Mouse (Mus musculus) embryonic facial prominence, embryonic 11.5 days (tissue): ENCODE results near the gene Eif4ebp2. TPM values are rescaled to one million over a fixed set of nuclear protein-coding genes. Genes with fewer than 3 reads are reported as not detected.

Experiments used
- ATAC-seq: fragments of 200-750 bp; cut with Nextera tagmentation; replicated peaks from 2 replicates; pipeline ENCODE4 v1.8.0; 2017; ENCODE audit warnings: low read depth; ENCODE audit not compliant: insufficient number of reproducible peaks, low FRiP score, low TSS enrichment
- DNase-seq: peaks from one replicate; pipeline ENCODE4 v3.0.0-alpha.2; 2015; ENCODE audit warnings: low spot score
- H3K27ac ChIP-seq: fragments of 300-500 bp; sonication (generic); replicated peaks from 2 replicates; pipeline ENCODE4 v1.5.1; 2014; ENCODE audit warnings: mild to moderate bottlenecking, low read depth, low read length, control low read depth
- H3K27me3 ChIP-seq: fragments of 300-500 bp; sonication (generic); 2 replicates; pipeline ENCODE4 v1.6.1; 2014; ENCODE audit warnings: mild to moderate bottlenecking, low read length, moderate library complexity, mixed read lengths; ENCODE audit not compliant: control insufficient read depth, insufficient read depth
- H3K36me3 ChIP-seq: fragments of 300-500 bp; sonication (generic); replicated peaks from 2 replicates; pipeline ENCODE4 v1.6.1; 2014; ENCODE audit warnings: low read depth, mild to moderate bottlenecking, low read length, moderate library complexity, mixed read lengths; ENCODE audit not compliant: control insufficient read depth, insufficient read depth
- H3K4me1 ChIP-seq: fragments of 300-500 bp; sonication (generic); 2 replicates; pipeline ENCODE4 v1.6.1; 2014; ENCODE audit warnings: low read length, mixed read lengths; ENCODE audit not compliant: control insufficient read depth, insufficient read depth
- H3K4me2 ChIP-seq: fragments of 300-500 bp; sonication (generic); 2 replicates; pipeline ENCODE4 v1.6.1; 2014; ENCODE audit warnings: low read depth, mild to moderate bottlenecking, control low read depth, low read length, moderate library complexity
- H3K4me3 ChIP-seq: fragments of 300-500 bp; sonication (generic); 2 replicates; pipeline ENCODE4 v1.5.1; 2014; ENCODE audit warnings: low read depth, low read length, control low read depth
- H3K9ac ChIP-seq: fragments of 300-500 bp; sonication (generic); replicated peaks from 2 replicates; pipeline ENCODE4 v1.6.1; 2014; ENCODE audit warnings: mild to moderate bottlenecking, control low read depth, low read length
- H3K9me3 ChIP-seq: fragments of 300-500 bp; sonication (generic); replicated peaks from 2 replicates; pipeline ENCODE4 v1.6.1; 2016; ENCODE audit warnings: mild to moderate bottlenecking, low read length, inconsistent platforms, mixed read lengths; ENCODE audit not compliant: control insufficient read depth
- WGBS: fragments of 180-500 bp; shearing (Covaris S2); extraction: QIAGEN DNeasy Blood & Tissue Kit; methylation state at CpG from one replicate; pipeline ENCODE4 v1.1.7; 2014; 5-methylcytosine and 5-hydroxymethylcytosine counted together
- polyA plus RNA-seq: library from polyadenylated mRNA; unstranded; fragments of >200 nt; fragmentation: Nextera tagmentation; extraction: Ambion mirVana; gene quantifications from 2 replicates; pipeline ENCODE4 v1.2.1, GENCODE M21; 2014

The Eif4ebp2 gene
- polyA plus RNA-seq, 1 experiment from 2014 or later: 27.8 TPM

DNA sequence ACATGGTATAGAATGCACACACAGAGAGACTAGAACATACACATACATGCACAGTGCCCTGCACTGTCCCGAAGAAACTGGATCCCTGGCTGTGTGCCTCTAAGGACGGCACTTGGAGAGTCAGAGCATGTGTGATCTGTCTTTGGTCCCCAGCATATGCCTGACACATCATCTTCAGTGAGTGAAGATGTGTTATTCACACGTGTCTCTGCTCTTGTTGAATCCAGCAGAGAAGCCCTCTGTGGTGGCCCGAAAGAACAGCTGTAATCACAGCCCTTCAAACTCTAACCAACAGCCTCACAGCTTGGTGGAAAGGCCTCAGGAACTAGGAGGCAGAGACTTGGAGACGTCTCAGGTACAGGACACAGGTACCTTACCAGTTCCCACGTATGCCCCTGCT, 67.3 kb downstream of the Eif4ebp2 start:
- H3K9me3 ChIP-seq: no peaks in the 10 kb centered on the region
- no peaks in the 10 kb centered on the region for H3K27me3 ChIP-seq
- no peak overlapping the region for H3K27ac ChIP-seq
- H3K4me3 ChIP-seq: no peak overlapping the region
- ATAC-seq: no peak
- no peaks in the 10 kb centered on the region for H3K36me3 ChIP-seq
- H3K4me2 ChIP-seq: no peak overlapping the region
- whole genome bisulfite sequencing: 75% methylated on average over 6 of the region's 6 CpGs
- H3K4me1 ChIP-seq: peaks cover 4% of the 10 kb centered on the region; the same call in 1 of the 2 replicates
- no peak overlapping the region for H3K9ac ChIP-seq
- DNase-seq: no peak

DNA sequence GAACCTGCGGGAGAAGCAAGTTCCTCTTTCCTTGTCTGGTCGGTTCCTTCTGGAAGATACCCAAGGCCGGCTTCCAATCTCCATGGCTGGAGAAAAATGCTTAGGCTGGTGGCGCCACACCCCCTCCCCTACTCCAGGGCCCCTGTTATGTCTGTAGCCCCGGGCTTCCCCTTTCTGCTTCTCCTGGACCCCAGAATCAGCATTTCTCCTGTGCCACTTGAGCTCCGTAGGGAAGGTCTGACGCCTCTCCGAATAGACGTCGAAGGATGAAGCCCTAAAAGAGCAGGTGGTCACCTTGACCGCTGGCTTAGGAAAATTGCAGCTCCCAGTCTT, 68.8 kb downstream of the Eif4ebp2 start:
- H3K4me1 ChIP-seq: peaks cover 4% of the 10 kb centered on the region; the same call in 1 of the 2 replicates
- peak overlapping the region; percentile 54 for H3K4me3 ChIP-seq
- 2% methylated on average over 11 of the region's 11 CpGs for WGBS
- no peaks in the 10 kb centered on the region for H3K9me3 ChIP-seq
- H3K4me2 ChIP-seq: peak overlapping the region; percentile 77
- DNase-seq: no peak
- H3K27me3 ChIP-seq: no peaks in the 10 kb centered on the region
- no peaks in the 10 kb centered on the region for H3K36me3 ChIP-seq
- H3K9ac ChIP-seq: peak overlapping the region; percentile 80
- H3K27ac ChIP-seq: no peak overlapping the region
- no peak; the same call in 1 of the 2 replicates for ATAC-seq

DNA sequence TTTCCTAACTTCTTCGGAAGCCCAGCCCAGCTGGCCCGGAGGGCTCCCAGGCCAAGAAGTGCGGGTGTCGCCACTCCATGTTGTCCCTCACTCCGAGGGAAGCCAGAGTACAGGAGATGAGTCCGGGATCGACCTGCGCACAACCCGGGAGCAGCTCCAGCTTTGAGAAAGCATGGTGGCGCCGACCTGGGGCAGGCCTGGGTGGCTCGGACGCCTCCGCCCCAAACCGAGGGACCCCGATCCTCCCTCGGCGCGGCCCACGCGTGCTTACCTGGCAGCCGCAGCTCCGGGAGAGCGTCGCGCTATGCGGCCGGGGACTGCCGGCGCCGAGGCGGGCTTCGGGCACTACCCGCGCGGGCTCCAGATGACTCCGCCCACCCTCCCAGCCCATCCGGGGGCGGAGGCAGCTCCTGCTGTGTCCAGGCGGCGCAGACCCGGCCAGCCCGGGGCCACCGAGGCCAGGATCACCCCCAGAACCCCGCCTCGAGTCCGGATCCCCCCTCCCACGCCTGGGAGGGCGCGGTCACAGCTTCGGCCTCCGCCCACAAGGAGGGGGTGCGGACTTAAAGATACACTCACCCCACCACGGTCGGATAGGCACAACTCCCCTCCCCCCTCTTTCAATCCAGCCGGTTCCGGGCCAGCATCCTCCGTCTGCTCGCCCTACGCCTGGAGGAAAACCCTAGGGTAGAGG, 69.3 kb downstream of the Eif4ebp2 start, which contains the start of gene Pald1:
Gene Pald1 (minus strand): TSS at position 510 of the 694 bp plus-strand sequence.
- Histone ChIP-seq H3K27ac (no peak within 1 kb of the TSS; the same call in 1 of the 2 replicates), H3K27me3 (no peaks in the 10 kb centered on the region), H3K9ac (peak within 1 kb of the TSS; percentile 80), H3K36me3 (no peaks in the 10 kb centered on the region), H3K4me2 (peak within 1 kb of the TSS; percentile 77), H3K9me3 (no peaks in the 10 kb centered on the region), H3K4me1 (peaks cover 4% of the 10 kb centered on the region; the same call in 1 of the 2 replicates), H3K4me3 (peak within 1 kb of the TSS; percentile 54)
- ATAC-seq: peak; percentile 81
- peak; percentile 84 for DNase-seq
- WGBS: 0% methylated on average over 58 of the region's 60 CpGs

DNA sequence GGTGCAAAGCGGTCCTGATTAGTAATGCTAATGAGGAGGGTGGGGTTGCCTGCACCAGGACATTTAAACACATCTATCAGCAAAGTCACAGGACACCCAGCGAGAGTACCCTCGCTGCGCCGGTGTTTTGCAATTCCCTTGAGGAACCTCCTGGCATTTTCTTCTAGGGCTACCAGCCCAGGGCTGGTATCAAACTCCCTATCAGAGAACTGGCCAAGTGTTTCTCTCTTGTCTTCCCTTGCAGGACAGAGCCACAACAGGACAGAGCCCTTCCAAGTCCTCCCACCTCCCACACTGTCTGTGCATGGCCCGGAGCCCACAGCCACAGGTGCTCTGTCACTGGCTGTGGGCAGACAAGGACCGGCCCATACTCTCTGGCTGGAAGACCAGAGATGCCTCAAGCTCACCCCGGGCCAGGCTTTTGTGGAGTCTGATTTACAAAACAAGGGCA, 70.2 kb downstream of the Eif4ebp2 start:
- no peaks in the 10 kb centered on the region for H3K9me3 ChIP-seq
- peak overlapping the region; percentile 54 for H3K4me3 ChIP-seq
- no peaks in the 10 kb centered on the region for H3K27me3 ChIP-seq
- ATAC-seq (no peak), DNase-seq (no peak)
- H3K4me1 ChIP-seq: peaks cover 4% of the 10 kb centered on the region; the same call in 1 of the 2 replicates
- H3K4me2 ChIP-seq: peak overlapping the region; percentile 77
- no peak overlapping the region for H3K27ac ChIP-seq
- H3K9ac ChIP-seq: peak overlapping the region; percentile 80
- under 1% methylated on average over 8 of the region's 8 CpGs for WGBS
- no peaks in the 10 kb centered on the region for H3K36me3 ChIP-seq

DNA sequence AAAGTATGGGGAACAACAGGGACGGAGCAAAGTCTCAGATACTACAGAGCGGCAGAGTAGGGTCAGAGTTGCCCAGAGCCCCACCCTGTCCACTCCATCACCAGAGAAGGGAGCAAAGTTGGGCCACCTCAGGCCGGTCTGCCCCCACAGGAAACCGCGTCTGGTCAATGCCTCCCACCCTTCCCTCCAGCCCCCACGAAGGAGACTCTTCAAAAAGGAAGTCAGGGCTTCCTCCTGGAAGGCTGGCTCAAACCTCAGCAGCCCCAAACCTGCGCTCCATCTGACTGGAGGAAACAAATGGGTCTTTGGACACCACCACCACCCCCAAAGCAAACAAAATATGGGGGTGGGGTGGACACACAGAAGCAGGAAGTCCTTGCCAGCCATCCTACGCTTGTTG, 70.6 kb downstream of the Eif4ebp2 start:
- no peaks in the 10 kb centered on the region for H3K27me3 ChIP-seq
- H3K4me2 ChIP-seq: peak overlapping the region; percentile 77
- H3K9me3 ChIP-seq: no peaks in the 10 kb centered on the region
- H3K4me3 ChIP-seq: peak overlapping the region; percentile 54
- DNase-seq (no peak), ATAC-seq (no peak)
- WGBS: 11% methylated on average over 8 of the region's 8 CpGs
- H3K36me3 ChIP-seq: no peaks in the 10 kb centered on the region
- H3K27ac ChIP-seq: no peak overlapping the region
- H3K9ac ChIP-seq: no peak overlapping the region
- H3K4me1 ChIP-seq: peaks cover 4% of the 10 kb centered on the region; the same call in 1 of the 2 replicates

DNA sequence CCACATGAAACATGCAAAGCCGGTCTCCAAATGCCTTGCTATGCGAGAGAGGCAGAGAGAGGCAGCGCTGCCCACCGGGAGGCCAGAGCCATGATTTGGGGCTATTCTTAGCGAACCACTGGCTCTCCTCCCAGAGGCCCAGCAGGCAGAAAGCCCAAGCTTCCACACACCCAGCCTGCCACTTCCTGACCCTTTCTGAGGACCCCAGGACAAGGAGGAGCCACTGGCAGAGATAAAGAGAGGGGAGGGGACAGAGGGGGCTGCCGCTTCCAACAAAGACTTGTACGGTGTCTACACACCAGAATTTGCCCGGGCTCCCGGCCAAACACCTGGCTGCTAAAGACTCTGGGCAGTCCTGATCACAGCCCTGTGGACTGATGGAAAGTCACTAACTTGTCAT, 72.3 kb downstream of the Eif4ebp2 start:
- WGBS: 16% methylated on average over 9 of the region's 9 CpGs
- peaks cover 4% of the 10 kb centered on the region; the same call in 1 of the 2 replicates for H3K4me1 ChIP-seq

DNA sequence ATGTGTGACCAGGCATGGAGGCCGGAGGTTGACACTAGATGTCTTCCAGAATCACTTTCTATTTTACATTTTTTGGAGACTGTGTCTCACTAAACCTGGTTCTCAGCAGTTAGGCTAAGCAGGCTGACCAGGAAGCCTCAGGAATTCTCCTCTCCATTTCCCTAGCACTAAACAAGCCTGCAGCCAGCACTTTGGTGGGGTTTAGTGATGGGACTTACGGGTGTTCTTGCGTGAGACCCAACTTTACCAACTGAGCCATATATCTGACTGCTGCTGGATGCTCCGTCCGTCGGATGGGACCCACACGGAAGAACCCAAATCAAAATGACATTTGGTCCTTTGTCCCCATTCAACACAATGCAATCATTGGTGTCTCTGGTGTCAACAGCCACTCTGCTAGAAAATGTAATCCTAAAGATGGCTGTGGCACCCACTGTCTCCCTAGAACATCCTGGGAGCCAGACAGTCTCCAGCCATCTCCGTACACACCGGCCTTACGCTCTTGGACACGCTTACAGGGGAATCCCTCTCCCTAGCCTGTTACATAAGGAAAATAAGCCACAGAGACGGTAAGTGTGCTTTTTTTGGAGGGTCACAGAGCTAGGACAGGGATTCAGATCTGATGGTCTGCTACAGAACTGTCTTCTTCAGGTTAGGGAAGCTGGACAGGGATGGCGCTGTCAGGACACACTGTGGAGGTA, 73.0 kb downstream of the Eif4ebp2 start:
- Histone ChIP-seq H3K4me3 (no peak overlapping the region), H3K4me2 (no peak overlapping the region), H3K36me3 (no peaks in the 10 kb centered on the region), H3K9me3 (no peaks in the 10 kb centered on the region), H3K4me1 (peaks cover 4% of the 10 kb centered on the region; the same call in 1 of the 2 replicates), H3K9ac (peak overlapping the region; percentile 2; the same call in 1 of the 2 replicates), H3K27me3 (no peaks in the 10 kb centered on the region), H3K27ac (no peak overlapping the region)
- no peak for DNase-seq
- WGBS: 90% methylated on average over 13 of the region's 13 CpGs
- no peak for ATAC-seq

More for the DNA sequence above, 72.3 kb downstream of the Eif4ebp2 start:
- ATAC-seq (no peak), DNase-seq (no peak)
- Histone ChIP-seq H3K4me2 (peak overlapping the region; percentile 19; the same call in 1 of the 2 replicates), H3K9ac (peak overlapping the region; percentile 2; the same call in 1 of the 2 replicates), H3K27me3 (no peaks in the 10 kb centered on the region), H3K9me3 (no peaks in the 10 kb centered on the region), H3K27ac (no peak overlapping the region; the same call in 1 of the 2 replicates), H3K36me3 (no peaks in the 10 kb centered on the region), H3K4me3 (no peak overlapping the region)

DNA sequence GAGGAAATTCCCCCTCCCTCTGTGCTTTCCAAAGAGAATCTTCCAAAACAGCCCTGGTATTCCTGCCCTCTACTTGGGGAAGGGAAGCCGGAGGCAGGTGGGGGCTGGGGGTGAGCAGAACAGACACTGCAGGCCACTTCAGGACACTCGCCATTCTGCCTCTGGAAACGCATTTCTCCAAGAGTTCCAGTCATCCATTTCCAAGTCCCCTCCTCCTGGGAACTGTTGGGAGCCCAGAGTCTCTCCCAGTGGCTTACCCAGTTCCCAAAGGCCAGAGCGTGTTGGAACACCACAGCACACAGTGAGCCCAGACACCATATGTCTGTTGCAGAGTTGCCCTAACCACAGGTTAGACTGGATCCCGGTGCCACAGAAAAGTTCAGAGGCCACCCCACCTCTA, 73.8 kb downstream of the Eif4ebp2 start:
- H3K9ac ChIP-seq: no peak overlapping the region
- no peaks in the 10 kb centered on the region for H3K27me3 ChIP-seq
- WGBS: 83% methylated on average over 5 of the region's 5 CpGs
- no peak overlapping the region for H3K4me2 ChIP-seq
- no peak for DNase-seq
- ATAC-seq: no peak
- no peak overlapping the region for H3K4me3 ChIP-seq
- H3K9me3 ChIP-seq: no peaks in the 10 kb centered on the region
- H3K4me1 ChIP-seq: peaks cover 4% of the 10 kb centered on the region; the same call in 1 of the 2 replicates
- no peak overlapping the region for H3K27ac ChIP-seq
- no peaks in the 10 kb centered on the region for H3K36me3 ChIP-seq
